Mouse (Mus musculus) small intestine, adult 2 months (tissue): ENCODE measurements at regions not wholly inside any gene's neighbourhood (a gene's known extent, or its start where the extent isn't known, plus 50 kb on each side); places are given as distances from the start of the nearest gene placed in this dataset.

Source experiments
- CTCF ChIP-seq: fragments of 200-500 bp; IDR thresholded peaks from 2 replicates; pipeline ENCODE4 v1.5.1; 2012; ENCODE audit warnings: low read depth, mild to moderate bottlenecking, control low read depth, inconsistent platforms, low read length, moderate library complexity, mixed read lengths; ENCODE audit not compliant: insufficient replicate concordance, insufficient read length; ENCODE audit errors: extremely low read depth
- POLR2A ChIP-seq: fragments of 200-500 bp; IDR thresholded peaks from 2 replicates; pipeline ENCODE4 v1.6.1; 2012; ENCODE audit warnings: low read depth, mild to moderate bottlenecking, control low read depth, inconsistent platforms, low read length, moderate library complexity

DNA sequence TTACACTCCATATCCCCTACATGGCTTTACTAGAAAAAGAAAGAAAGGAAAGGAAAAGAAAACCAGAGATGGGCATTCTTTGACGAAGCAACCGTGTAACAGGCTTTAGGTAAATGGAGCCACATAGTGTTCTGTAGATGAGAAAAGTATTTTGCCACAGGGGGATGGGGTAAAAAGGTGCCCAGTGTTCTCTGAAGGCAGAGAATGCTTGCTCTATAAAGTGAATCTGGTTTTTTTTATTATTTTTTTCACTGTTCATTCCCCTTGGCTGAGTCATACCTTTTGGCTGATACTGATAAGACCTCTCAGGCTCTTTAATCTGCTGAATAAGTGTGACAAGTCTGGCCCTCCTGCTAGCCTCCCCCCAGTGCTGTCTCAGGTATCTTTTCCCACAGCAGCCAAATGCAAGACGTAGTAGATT, 153.3 kb upstream of the Ccdc122 start:
- no peak for TF ChIP-seq CTCF
- TF ChIP-seq POLR2A, result no peak
